In the genomic region with DNA sequence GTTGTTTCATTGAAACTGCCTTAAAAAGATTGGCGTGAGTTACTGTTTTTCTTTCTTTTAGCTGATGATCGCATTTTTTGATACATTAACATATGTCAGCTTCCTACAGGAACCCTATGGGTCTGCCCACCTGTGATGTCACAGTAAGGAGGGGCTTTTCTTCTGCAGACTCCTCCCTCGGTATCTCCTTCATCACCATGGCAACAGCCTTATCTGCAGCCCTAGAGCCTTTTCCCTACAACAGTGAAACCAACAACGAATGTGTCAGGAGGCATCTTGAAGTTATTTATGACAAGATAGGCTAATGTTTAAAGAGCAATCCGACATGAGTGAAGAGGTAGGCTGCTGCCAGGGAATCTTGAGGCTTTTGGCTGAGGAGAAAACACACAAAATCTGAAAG, we compare ENCODE assay signal across 12 mouse cellular contexts.
A peak's percentile ranks its signal among the peaks of the same experiment; 100 is the strongest.
DNase-seq lines count a peak whose midpoint lies in the region; ATAC-seq and TF ChIP-seq lines count a peak whose summit lies in the region.
"Had no signal": no experiment of that assay in that cellular context is flagged by ENCODE, and none has a peak within 500 bp of the region (broad histone marks: within the 10 kb centered on the region; RNA-seq: fewer than 3 reads in every experiment).

No protein-coding gene starts in this region.

- no peaks in the 10 kb centered on the region for H3K9me3 ChIP-seq in neural tube, embryonic 14.5 days (ENCODE audit: control insufficient read depth, low read length)
- H3K9me3 ChIP-seq: heart, embryonic 13.5 days had no signal

- no peaks in the 10 kb centered on the region for H3K36me3 ChIP-seq in neural tube, embryonic 14.5 days (ENCODE audit: control insufficient read depth, insufficient read depth, low read length)
- H3K36me3 ChIP-seq: heart, embryonic 13.5 days had no signal

- no peak overlapping the region for H3K4me3 ChIP-seq in neural tube, embryonic 14.5 days (ENCODE audit: low read depth, low read length)
- no peak overlapping the region for H3K4me3 ChIP-seq in lung, adult 2 months (replicated peaks; ENCODE audit: extremely low read depth, low read depth, low read length)
- H3K4me3 ChIP-seq: heart, embryonic 13.5 days had no signal

- H3K4me1 ChIP-seq in neural tube, embryonic 14.5 days (ENCODE audit: control insufficient read depth, insufficient read depth, low read length) = no peaks in the 10 kb centered on the region
- H3K4me1 ChIP-seq in lung, adult 2 months (ENCODE audit: control insufficient read depth, insufficient read depth, low read length) = no peaks in the 10 kb centered on the region
- H3K4me1 ChIP-seq: heart, embryonic 13.5 days had no signal

- TF ChIP-seq CTCF in lung, adult 2 months (IDR thresholded peaks at IDR 0.05; ENCODE audit: insufficient read depth, low read length) = no peak

- DNase-seq in frontal cortex, adult 2 months (ENCODE audit: extremely low spot score in 1 of 2, low spot score in 1 of 2) = no peak
- peak; percentile 37 for DNase-seq in retina, postnatal 1 day
- no peak for DNase-seq in retina, embryonic 14.5 days (ENCODE audit: low spot score)
- peak; percentile 18 for DNase-seq in embryo, embryonic 11 days
- DNase-seq in cerebellum, adult 11 months = no peak
- DNase-seq in lung, adult 2 months = no peak
- DNase-seq: kidney, adult 9 months; lung, postnatal 4 days; thymus, adult 2 months had no signal

- H3K27ac ChIP-seq in neural tube, embryonic 14.5 days (ENCODE audit: low read depth, low read length) = no peak overlapping the region
- H3K27ac ChIP-seq: heart, embryonic 13.5 days had no signal

- H3K9ac ChIP-seq in neural tube, embryonic 14.5 days (replicated peaks; ENCODE audit: low read depth, low read length) = no peak overlapping the region
- H3K9ac ChIP-seq: heart, embryonic 13.5 days had no signal

- H3K27me3 ChIP-seq in neural tube, embryonic 14.5 days (ENCODE audit: control insufficient read depth, insufficient read depth, low read length) = no peaks in the 10 kb centered on the region
- H3K27me3 ChIP-seq: heart, embryonic 13.5 days had no signal

- H3K4me2 ChIP-seq in neural tube, embryonic 14.5 days (ENCODE audit: low read depth, low read length) = no peak overlapping the region
- H3K4me2 ChIP-seq: heart, embryonic 13.5 days had no signal

- 56% methylated on average over 5 of the region's 5 CpGs for WGBS in neural tube, embryonic 14.5 days
- WGBS in lung, adult 2 months = 36% methylated on average over 5 of the region's 5 CpGs

- peak; percentile 64 for ATAC-seq in frontal cortex, adult (ENCODE audit: low TSS enrichment)
- ATAC-seq in neural tube, embryonic 14.5 days (ENCODE audit: low read depth) = peak; percentile 88

- no peak for TF ChIP-seq POLR2A in lung, adult 2 months (IDR thresholded peaks at IDR 0.05; ENCODE audit: borderline replicate concordance, extremely low read depth, low read depth, low read length)

Comparison
In these comparisons a context has a peak if more than half of its experiments do, and no peak if none do; other contexts are left out.
1. DNase-seq: peak in retina, postnatal 1 day (single experiment) and embryo, embryonic 11 days (single experiment); none in frontal cortex, adult 2 months (0 of 2), retina, embryonic 14.5 days (single experiment), cerebellum, adult 11 months (single experiment) and lung, adult 2 months (single experiment).